Mouse (Mus musculus): ENCODE results near the gene Snrk.

DNA sequence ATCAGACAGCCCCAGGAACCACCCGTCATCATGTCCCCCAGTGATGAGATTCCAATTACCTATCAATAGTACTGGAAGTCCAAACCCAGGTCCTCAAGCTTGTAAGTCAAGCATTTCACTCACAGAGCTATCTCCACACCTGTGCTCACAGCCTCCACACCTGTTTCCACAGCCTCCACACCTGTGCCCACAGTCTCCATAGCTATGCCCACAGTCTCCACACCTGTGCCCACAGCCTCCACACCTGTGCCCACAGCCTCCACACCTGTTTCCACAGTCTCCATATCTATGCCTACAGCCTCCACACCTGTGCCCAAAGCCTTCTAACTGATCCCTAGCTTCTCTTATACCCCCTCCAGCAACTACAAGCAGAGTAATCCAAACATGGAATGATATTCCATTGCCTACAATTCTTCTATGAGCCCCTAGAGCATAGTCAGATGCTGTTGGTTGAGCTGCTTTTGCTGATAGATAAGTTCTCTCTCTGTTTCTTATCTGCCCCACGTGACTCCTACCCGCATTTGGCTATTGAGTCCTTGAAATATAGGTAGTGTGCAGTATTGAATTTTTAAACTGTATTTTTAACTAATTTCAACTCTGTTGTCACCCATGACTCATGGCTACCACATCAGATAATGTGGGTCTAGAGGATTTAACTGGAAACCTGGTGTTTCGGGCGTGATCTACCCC, 20.1 kb upstream of the Snrk start:
- TF ChIP-seq CTCF (IDR thresholded peaks at IDR 0.05; ENCODE audit: low read depth): no peak
- TF ChIP-seq EP300 (IDR thresholded peaks at IDR 0.05; ENCODE audit: low read depth): no peak

Measured in liver, postnatal 0 days (tissue).